Mouse (Mus musculus): ENCODE data around the gene Fbrsl1.

- TF ChIP-seq CTCF (IDR thresholded peaks at IDR 0.05; ENCODE audit: control insufficient read depth, insufficient read depth, low read length) (no peak), POLR2A (IDR thresholded peaks at IDR 0.05; ENCODE audit: borderline replicate concordance, control insufficient read depth, low read depth, low read length) (no peak)
Observed at GRCm38 (mm10) chr5:110486674-110487334, 38.5 kb upstream of the Fbrsl1 start.

Data from bone marrow, adult 2 months (tissue).